Mouse (Mus musculus) embryo, embryonic 10.5 days (tissue): ENCODE measurements at regions not wholly inside any gene's neighbourhood (a gene's known extent, or its start where the extent isn't known, plus 50 kb on each side); places are given as distances from the start of the nearest gene placed in this dataset.

Experiments
- DNase-seq: peaks from one replicate; pipeline ENCODE4 v3.0.0-alpha.2; 2015; ENCODE audit warnings: low spot score

DNA sequence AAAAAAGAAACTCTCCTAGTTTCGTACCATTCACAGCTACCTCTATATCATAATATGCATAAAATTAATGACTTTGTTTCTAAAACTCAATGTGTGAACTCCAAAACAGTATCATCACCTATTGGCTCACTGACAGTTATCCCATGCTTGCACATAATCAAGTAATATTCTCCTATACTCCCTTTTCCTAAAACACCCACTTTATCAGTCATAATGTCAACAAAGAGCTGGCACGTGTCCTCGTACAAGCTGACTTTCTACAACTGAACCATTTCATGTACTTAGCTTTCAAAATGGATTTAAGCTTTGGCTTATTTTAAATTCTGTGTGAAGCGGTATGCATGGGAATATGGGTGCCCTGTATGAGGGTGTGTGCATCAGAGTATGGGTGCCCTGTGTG, 58.0 kb upstream of the Golim4 start:
- DNase-seq: no peak

DNA sequence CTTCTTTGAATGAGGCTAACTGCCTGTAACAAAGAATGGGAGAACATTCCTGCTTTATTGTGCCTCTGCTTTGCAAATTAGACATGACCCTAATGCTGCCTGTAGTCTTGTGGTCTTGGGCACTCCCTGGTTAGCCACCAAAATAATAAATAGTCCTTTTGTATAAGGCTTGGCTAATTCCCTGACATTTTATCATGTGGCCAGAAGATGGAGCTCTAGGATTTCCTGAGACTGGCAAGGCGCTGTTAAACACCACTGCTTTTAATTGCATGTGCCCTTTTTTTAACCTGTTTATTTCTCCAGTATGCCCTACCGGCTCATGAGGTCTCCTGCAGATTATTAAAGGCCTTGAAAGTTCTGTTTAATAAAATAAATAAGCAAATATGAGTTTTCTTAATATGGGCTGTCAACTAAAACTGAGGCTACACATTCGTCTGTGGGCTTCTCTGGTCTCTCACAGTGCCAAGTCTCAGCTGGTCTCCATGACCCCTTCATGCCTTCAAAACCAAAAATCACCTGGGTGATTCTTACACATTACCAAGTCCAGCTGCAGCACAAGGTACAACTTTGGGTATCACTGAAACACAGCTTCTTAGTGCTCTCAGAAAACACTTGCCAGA, 51.9 kb upstream of the Golim4 start:
- peak; percentile 80 for DNase-seq
